Mouse (Mus musculus) liver, postnatal 0 days (tissue): ENCODE data around the gene Lemd2.

Experiments
- CTCF ChIP-seq: sonication (generic); IDR thresholded peaks from 2 replicates; pipeline ENCODE4 v1.5.1; 2016; ENCODE audit warnings: antibody characterized with exemption, low read depth
- EP300 ChIP-seq: IDR thresholded peaks from 2 replicates; pipeline ENCODE4 v1.6.1; 2016; ENCODE audit warnings: antibody characterized with exemption, low read depth, mild to moderate bottlenecking

DNA sequence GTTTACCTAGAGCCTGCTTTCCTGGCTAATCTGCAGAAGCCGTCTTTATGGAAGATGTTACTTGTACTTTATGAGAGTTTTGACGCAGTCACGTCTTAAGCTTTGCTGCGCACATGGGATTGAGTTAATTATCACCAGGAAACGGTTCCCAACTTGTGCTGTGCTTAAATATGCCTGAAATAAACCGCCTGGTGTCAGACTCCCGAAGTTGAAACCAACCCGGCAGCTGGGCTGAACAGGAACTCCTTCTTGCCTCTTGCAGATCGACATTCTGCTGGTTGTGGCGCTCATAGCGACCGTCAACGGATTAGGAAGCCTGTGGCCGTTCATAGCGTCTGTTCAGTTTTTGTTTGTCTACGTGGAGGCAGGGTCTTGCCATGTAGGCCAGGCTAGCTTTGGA lies 17.3 kb upstream of the Lemd2 start:
- TF ChIP-seq CTCF (no peak), EP300 (no peak)
